Mouse (Mus musculus): Measurements from ENCODE around the gene 1700022I11Rik. TPM values are rescaled to one million over a fixed set of nuclear protein-coding genes. Genes with fewer than 3 reads are reported as not detected.
A peak's percentile ranks its signal among the peaks of the same experiment; 100 is the strongest.
"Not testable (repeated sequence)": the region's sequence is repeated elsewhere in the genome, so short reads cannot be mapped to it uniquely, and the experiment has no call there.

The 1700022I11Rik gene
- total RNA-seq, 2 experiments from 2014 or later: not detected

DNA sequence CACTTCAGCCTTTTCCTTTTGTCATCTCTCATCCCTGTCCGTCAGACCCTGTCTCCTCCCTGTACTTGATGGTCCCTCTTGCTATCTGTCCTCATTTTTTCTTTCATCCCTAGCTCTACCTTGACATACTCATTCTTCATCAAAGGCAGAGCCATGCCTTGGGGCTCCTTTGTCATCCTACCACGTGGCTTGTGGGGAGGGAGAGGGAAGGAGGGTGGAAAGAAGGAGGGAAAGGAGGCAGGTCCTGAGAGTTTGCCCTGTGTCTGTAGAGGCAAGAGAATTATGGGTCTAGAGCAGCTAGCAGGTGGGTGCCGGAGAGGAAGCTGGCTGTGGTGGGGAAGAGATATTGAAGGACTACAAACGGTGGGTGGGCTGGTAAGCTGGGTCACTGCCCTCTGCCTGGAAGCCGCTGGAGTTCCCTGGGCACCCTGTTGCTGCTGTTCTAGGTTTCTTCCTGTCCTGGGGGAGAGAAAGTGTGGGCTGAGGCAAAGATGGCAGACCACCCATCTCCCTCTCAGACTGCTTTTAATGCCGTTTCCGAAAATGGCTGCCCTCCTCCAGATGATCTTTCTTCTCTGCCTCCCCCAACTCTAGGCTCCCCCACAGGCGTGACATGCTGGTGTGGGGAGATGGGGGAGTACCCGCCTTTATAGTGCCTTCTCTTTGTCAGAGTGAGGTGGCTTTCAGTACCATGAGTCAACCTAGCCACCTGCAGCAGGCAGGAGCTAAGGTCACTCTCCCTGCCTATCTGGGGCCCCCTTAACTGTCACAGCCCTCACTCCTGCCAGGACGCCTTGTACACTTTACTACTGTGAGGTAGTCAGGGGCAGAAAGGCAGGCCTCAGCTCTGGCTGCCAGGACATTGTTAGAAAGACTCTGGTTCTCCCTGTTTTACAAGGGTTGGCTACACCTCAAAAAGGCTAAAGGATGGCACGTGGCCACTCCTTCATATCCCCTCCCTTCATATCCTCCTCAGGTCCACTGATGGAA lies 17.9 kb upstream of the 1700022I11Rik start:
- intact Hi-C loops (cut with DNase I): no loop called here
- DNase-seq: no peak

DNA sequence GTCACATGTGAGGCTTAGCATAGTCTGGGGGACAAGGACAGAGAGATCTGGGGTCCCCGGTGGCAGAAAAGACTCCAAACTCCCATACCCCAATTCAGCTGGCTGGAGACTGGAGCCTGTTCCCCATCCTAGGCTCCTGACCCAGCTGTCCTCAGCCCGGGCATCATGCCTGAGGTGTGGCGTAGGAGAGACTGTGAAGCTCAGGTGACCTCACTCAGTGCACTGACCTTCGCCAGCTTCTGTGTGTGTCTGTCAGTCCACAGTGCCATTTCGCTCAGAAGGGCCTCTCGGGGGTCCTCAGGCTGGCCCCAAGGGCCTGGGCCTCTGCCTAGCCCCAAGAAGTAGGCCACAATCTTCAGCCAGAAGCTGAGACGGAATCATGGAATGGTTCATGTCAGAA lies 16.8 kb upstream of the 1700022I11Rik start:
- intact Hi-C loops (cut with DNase I): no loop called here
- DNase-seq: no peak

DNA sequence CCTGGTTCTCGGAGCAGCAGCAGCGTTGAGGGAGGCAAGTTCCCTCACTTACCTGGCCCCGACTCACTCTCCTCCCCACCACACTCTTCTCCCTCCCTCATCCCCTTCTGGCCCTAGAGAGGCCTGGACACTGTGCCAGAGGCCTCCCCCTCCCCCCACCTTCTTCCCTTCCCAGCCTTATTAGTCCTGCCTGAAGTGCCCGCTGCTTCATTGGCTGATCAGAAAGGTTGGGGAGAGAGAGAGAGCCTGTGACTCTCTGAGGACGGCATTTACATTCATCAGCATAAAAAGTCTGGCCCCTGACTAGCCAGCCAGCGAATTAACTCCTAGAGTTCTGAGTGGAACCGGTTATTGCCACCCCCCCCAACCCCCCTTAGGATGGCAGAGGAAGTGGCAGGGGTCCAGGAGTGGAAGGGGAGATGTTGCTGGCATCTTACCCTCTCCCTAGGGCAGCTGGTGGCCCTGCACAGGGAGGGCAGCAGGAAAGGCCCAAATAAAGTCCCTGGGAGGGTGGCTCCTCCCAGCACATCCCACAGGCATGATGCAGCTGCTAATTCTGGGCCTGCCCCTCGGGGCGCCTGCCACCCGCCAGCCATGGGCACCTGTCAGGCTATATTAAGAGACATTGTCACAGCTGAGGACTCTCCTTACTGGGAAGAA lies 15.8 kb upstream of the 1700022I11Rik start:
- intact Hi-C loops (cut with DNase I): no loop called here
- peak; percentile 83 for DNase-seq

DNA sequence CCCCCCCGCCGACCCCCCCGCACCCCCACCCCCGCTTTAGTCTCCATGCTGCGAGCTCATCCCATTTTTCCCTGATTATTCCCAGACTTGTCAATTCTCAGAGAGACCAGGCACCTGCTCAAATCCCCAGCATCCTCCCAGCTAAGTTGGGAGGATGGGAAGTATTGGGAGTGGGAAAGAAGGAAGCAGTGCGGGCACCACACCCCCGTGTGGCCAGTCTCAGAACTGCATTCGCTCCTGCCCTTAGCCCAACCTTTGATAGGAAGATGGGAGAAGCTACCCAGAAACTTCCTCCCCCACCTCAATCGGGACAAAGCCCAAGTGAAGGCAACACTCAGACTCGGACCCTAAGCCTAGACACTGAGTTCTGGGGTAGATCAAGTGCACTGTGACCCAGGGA lies 15.1 kb upstream of the 1700022I11Rik start:
- intact Hi-C loops (cut with DNase I): no loop called here
- DNase-seq: peak; percentile 82

DNA sequence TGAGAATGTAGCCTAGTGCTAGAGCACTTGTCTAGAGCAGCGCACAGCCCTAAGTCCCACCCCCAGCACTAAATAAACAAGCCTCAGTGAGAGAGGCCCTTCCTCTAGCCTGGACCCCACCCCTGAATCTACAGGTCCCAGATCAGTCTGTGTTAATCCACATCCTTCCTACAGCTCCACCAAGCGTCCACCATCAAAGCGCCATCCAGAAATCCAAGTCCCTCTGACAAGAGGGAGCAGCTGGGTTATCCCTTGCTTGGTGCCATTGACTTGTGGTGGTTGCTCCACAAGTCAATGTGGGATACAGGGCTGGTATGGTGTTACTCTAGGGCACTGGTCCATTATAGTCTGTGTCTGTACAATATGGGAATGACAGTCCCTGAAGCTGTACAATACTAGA lies 14.2 kb upstream of the 1700022I11Rik start:
- DNase-seq: no peak
- intact Hi-C loops (cut with DNase I): no loop called here

DNA sequence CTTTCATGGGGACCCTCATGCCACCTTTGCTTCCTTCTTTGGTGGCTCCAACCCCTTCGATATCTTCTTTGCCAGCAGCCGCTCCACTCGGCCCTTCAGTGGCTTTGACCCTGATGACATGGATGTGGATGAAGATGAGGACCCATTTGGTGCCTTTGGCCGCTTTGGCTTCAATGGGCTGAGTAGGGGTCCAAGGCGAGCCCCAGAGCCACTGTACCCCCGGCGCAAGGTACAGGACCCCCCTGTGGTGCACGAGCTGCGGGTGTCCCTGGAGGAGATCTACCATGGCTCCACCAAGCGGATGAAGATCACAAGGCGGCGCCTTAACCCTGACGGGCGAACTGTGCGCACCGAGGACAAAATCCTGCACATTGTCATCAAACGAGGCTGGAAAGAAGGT lies 12.8 kb upstream of the 1700022I11Rik start:
- no peak for DNase-seq

DNA sequence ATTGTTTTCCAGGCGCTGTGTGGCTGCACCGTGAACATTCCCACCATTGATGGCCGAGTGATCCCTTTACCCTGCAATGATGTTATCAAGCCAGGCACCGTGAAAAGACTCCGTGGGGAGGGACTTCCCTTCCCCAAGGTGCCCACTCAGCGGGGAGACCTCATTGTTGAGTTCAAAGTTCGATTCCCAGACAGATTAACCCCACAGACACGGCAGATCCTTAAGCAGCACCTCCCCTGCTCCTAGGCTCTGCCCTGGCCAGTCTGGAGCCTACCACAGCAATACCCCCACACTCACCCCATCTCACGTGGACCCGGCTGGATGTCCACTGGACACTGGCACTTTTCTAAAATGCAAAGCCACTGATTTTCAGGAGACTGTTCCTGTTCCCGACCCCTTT lies 12.1 kb upstream of the 1700022I11Rik start:
- intact Hi-C loops (cut with DNase I): no loop called here

More for the DNA sequence above, 12.8 kb upstream of the 1700022I11Rik start:
- intact Hi-C loops (cut with DNase I): no loop called here

DNA sequence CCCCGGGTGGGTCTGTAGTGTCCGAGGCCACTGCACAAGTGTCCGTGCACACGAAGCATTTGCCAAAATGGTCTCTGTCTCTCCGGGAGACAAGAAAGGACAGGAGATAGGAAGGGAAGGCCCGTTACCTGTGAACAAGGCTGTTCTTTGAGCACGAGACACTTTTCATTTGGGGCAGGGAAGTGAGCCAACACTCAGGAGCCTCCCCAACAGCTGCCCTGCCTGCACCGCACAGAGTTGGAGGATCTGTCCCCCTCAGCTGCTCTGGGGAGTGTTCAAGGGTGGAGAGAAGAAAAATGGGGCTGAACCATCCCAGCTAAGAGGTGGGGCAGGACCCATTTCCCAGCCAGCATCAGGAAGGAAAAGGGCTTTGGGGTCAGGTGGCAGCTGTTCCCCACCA lies 11.4 kb upstream of the 1700022I11Rik start:
- DNase-seq: no peak

More for the DNA sequence above, 12.1 kb upstream of the 1700022I11Rik start:
- DNase-seq: no peak

DNA sequence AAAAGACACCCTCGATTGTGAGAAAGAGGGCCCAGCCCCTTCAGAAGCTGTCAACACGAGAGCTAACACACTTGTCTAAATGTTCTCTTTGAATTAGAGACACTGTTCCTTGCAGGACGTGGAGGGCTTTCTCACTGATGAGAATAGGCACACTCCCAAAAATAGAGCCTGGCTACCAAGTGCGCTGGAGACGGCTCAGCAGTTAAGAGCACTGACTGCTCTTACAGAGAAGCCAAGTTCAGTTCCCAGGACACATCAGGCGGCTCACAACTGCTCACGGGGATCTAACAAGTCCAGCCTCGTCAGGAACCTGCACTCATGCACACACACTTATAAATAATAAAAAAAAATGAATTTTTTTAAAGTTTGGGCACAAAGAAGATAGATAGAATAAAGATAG lies 10.5 kb upstream of the 1700022I11Rik start:
- DNase-seq: no peak
- intact Hi-C loops (cut with DNase I): no loop called here

More for the DNA sequence above, 11.4 kb upstream of the 1700022I11Rik start:
- intact Hi-C loops (cut with DNase I): no loop called here

DNA sequence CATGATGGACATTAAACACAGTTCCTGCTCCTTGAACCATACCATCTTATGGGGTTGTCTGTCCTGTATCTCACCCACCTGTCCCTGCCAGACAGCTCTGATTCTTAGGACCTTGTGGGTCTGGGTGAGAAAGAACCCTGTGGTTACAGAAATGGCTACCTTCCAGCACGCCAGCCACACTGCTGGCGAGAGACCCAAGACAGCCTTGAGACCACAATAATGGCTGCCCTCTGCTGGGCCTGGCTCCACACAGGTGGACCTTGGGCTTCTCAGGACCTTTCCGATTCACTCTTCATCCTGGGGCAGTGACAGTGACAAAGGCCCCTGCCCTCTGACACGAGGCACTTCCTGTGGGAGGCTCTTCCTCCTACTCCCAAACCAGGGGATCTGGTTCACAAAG lies 10.0 kb upstream of the 1700022I11Rik start:
- intact Hi-C loops (cut with DNase I): no loop called here
- no peak for DNase-seq

DNA sequence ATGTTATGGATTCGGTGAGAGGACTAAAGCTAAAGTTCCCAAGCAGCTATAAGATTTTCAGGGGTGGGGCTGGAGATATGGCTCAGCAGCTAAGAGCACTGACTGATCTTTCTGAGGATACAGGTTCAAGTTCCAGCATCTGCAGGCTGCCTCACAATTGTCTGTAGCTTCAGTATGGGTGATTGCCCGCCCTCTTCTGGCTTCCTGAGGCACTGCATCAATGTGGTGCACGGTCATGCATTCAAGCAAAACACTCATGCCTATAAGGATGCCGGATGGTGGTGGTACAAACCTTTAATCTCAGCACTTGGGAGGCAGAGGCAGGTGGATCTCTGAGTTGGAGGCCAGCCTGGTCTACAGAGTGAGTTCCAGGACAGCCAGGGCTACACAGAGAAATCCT lies 7.8 kb upstream of the 1700022I11Rik start:
- peak; percentile 66 for DNase-seq
- intact Hi-C loops (cut with DNase I): no loop called here

DNA sequence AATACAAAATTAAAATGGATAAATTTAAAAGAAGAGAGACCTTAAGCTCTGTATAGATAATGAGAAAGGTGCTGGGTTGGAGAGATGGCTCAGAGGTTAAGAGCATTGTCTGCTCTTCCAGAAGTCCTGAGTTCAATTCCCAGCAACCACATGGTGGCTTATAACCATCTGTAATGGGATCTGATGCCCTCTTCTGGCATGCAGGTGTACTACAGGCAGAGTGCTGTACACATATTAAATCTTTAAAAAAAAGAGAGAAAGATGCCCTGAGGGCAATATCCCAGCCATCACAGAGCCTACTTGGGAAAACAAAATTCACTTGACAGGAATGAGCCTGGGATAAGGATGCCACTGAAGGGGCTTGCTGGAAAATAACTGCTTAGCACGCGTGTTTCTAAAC lies 5.9 kb upstream of the 1700022I11Rik start:
- intact Hi-C loops (cut with DNase I): no loop called here

DNA sequence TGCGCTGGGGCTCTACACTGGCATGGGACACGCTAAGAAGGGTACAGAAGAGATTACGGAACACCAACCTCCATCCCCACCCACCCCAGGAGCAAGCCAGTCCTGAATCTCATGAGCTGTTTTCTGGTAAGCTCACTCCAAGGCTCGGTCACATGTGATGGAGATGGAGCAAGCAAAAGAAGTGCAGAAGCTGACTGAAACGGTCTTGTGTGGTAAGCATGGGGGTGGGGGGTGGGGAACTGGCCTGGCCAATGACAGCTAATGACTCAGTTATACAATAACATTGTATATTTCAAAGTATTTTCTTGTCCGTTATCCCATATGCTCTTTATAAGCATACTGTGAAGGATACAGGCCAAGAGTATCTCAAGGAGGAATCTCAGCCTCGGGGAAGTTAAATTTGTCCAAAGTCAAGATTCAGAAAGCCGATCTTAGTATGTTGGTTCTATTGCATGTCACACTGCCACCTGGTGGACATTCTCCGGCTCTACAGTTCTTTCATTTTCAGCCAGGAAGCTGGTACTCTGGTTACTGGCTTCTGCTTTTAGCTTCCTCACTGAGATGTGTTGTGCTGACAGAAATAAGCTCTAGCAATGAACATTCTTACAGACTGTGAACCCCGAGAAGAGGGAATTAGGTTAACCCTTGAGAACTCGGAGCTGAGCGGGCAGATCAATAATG lies 4.2 kb upstream of the 1700022I11Rik start:
- no peak for DNase-seq
- intact Hi-C loops (cut with DNase I): loop anchor here (2.0 kb wide), 1 partner anchor 88 kb away; no protein-coding TSS in a partner anchor

More for the DNA sequence above, 5.9 kb upstream of the 1700022I11Rik start:
- no peak for DNase-seq

DNA sequence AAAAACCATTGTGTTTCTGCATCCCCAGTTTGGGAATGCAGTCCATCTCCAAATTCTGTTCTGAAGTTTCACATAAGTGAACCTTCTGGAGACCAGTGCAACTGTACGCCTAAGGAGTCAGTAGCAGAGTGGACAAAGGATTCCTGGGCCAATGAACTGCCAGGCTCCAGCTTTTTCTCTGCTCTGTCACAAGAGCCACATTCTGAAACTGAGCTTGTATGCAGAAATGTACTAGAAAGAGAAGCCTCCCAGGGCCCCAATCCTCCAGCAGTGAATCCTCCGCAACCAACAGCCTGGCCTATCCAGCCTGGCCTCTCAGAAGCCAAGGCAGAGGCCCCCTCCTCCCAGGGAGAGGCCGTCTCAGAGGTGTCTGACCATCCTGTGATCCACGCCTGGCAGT lies 3.5 kb downstream of the 1700022I11Rik start:
- no peak for DNase-seq
- intact Hi-C loops (cut with DNase I): no loop called here

DNA sequence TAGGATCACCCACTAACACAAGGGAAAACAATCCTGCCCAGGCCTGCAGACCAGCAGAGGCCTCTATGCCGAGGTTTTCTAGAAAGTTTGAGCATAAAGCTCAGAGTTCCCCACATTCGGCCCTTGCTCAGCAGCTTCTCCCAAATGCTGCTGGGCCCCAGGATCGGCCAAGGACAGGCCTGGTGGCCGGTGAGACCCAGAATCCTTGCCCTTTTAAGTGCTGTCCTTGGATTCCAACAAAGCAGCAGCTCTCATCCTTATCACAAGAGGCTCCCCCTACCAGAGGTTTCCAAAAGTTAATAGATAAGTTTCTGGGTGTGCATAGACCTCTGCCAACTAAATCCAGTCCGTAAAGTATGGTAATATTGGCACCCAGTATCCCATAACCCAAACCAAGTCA lies 4.5 kb downstream of the 1700022I11Rik start:
- no peak for DNase-seq
- intact Hi-C loops (cut with DNase I): no loop called here

DNA sequence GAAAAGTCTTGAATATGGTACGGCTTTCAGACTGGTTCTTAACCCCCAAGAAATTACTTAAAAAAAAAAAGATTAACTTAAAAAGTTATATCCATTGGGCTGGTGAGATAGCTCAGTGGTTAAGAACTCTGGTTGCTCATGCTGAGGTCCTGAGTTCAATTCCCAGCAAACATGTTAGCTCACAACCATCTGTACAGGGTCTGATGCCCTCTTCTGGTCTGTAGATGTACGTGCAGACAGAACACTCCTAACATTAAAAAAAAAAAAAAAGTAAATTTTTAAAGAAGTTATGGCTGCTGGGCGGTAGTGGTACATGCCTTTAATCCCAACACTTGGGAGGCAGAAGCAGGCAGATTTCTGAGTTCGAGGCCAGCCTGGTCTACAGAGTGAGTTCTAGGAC lies 8.7 kb downstream of the 1700022I11Rik start:
- intact Hi-C loops (cut with DNase I): no loop called here
- DNase-seq: no peak

DNA sequence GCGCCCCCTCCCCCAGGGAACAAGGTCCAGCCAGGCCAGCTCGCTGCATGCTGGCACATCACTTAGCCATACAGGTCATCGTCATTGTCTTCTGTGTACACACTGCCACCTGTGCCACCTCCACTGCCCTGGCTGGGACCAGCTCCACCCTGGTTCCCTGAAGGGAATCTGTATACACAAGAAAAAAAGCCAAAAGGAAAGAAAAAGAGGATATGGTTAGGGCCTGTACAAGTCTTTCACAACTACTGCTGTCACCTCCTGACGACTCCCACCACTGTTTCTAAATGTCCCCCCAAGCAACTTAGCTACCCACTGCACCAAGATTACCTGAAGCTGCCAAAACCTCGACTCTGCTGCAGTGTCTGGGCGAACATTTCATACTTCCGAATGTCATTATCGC lies 11.1 kb downstream of the 1700022I11Rik start:
- intact Hi-C loops (cut with DNase I); DNase-seq: not testable (repeated sequence)

DNA sequence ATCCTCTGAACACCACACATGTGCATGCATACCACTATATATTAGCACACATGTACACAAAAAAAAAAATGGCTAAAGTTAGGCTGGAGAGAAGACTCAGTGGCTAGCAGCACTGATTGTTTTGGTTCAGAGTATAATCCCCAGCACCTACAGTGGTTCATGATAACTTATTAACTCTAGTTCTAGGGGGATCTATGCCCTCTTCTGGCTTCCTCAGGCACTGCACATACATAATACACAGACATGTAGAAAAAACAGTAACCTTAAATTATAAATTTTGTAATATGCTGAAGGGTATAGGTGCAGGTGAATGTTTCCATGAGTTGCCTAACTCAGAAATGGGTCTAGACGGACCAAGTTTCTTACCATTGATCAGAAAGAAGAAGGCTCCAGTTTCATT lies 18.9 kb downstream of the 1700022I11Rik start:
- DNase-seq: no peak
- intact Hi-C loops (cut with DNase I): no loop called here

DNA sequence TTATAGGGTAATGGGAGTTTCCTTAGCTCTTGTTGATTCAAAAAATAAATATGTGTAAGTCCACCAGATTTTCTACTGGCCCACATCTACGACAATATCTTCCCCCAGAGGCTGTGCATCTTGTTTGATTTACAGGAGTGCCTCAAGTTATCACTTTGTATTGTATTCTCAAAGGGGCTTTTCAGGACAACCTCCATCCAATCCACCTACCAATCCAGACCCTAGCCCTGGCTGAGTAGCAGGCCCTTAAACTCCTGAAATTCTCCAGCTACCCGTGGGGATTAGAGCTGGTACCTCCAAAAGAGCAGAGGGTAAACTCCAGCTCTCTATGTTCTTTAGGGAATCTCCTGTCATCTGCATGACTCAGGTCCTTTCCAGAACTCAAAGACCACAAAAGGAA lies 28.6 kb downstream of the 1700022I11Rik start:
- intact Hi-C loops (cut with DNase I): no loop called here
- DNase-seq: no peak

DNA sequence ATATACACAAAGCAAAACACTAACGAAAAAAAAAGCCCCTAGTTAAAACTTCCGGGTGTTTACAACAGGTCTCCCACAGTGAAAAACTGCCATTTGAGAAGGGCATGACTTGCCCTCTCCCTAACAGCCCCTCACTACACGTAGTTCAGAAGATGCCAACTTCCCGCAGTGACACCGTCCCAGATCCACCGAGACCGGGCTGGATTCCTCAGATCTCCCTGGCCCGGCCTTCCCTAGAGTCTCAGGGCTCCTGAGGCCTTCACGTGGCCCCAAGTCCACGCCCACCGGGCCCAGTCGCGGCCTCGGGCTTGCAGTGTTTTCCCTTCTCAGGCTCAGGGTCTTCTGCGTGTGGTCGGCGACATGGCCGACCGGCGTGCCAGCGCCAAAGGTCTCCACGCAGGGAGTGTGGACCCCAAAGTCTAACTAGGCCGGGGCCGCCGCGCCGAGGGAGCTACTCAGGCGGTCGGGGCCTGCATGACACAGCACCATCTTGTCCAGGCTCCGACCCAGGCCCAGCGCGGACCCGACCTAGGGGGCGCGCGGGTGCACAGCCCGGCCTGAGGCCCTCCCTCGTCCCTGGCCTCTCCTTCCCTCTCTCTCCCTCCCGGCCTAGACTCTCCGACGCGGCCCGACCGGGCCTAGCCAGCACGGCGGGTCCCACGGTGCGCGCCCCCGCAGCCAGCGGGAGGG lies 30.2 kb downstream of the 1700022I11Rik start:
- peak; percentile 70 for DNase-seq
- intact Hi-C loops (cut with DNase I): no loop called here
